Mouse (Mus musculus): ENCODE results near the gene Gpr158. TPM values are rescaled to one million over a fixed set of nuclear protein-coding genes. Genes with fewer than 3 reads are reported as not detected.
"Not testable (repeated sequence)": the region's sequence is repeated elsewhere in the genome, so short reads cannot be mapped to it uniquely, and the experiment has no call there.

The Gpr158 gene
- total RNA-seq (2021): 10 to 100 TPM; 61.5 to 69.6 TPM

GRCm38 (mm10) chr2:21367345-21368111 is at the start of gene Gpr158:
Gpr158 (plus strand) TSS chr2:21367542.
- DNase-seq (ENCODE audit: extremely low spot score in 1 of 2, low spot score in 2 of 2): peak; percentile 89 to 92
- intact Hi-C loops (cut with DNase I): loop anchor here (5.0 to 10.0 kb wide), 3 partner anchors 85 to 540 kb away; no protein-coding TSS in a partner anchor

- peak; percentile 24 to 48 for DNase-seq (ENCODE audit: extremely low spot score in 1 of 2, low spot score in 2 of 2)
- intact Hi-C loops (cut with DNase I): no loop called here
These were observed 23.5 kb upstream of the Gpr158 start for GRCm38 (mm10) chr2:21343821-21344220.

GRCm38 (mm10) chr2:21368351-21369170 is 1.2 kb downstream of the Gpr158 start:
- intact Hi-C loops (cut with DNase I): loop anchor here (5.0 to 10.0 kb wide), 3 partner anchors 86 to 539 kb away; no protein-coding TSS in a partner anchor
- peak; percentile 9 to 40 for DNase-seq (ENCODE audit: extremely low spot score in 1 of 2, low spot score in 2 of 2)

DNA sequence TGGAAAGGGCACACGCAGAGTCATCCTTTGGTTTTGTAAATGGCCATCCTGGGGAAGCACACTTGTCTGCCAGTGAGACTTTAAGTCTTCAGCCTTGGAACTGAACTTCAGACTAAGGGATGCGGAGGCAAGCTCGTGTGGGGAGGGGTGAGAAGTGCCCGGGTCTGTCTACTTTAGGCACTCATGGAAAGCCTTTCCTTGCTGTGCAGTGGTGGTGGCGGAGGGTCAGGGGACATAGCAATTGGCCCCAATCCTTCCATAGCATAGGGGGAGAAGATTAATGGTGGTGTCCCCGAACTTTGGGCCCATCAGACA is 1.8 kb downstream of the Gpr158 start:
- no peak for DNase-seq (ENCODE audit: extremely low spot score in 1 of 2, low spot score in 2 of 2)
- intact Hi-C loops (cut with DNase I): loop anchor here (5.0 to 10.0 kb wide), 3 partner anchors 87 to 538 kb away; no protein-coding TSS in a partner anchor

GRCm38 (mm10) chr2:21369556-21369955 is 2.2 kb downstream of the Gpr158 start:
- intact Hi-C loops (cut with DNase I): loop anchor here (5.0 to 10.0 kb wide), 3 partner anchors 87 to 538 kb away; no protein-coding TSS in a partner anchor
- peak; percentile 8 to 19 for DNase-seq (ENCODE audit: extremely low spot score in 1 of 2, low spot score in 2 of 2)

- DNase-seq (ENCODE audit: extremely low spot score in 1 of 2, low spot score in 2 of 2): peak in 1 of 2 experiments; percentile 26
- intact Hi-C loops (cut with DNase I): no loop called here
These were observed 12.2 kb downstream of the Gpr158 start for GRCm38 (mm10) chr2:21379516-21379915.

GRCm38 (mm10) chr2:21392727-21393126 is 25.4 kb downstream of the Gpr158 start:
- no peak for DNase-seq (ENCODE audit: extremely low spot score in 1 of 2, low spot score in 2 of 2)
- intact Hi-C loops (cut with DNase I): no loop called here

DNA sequence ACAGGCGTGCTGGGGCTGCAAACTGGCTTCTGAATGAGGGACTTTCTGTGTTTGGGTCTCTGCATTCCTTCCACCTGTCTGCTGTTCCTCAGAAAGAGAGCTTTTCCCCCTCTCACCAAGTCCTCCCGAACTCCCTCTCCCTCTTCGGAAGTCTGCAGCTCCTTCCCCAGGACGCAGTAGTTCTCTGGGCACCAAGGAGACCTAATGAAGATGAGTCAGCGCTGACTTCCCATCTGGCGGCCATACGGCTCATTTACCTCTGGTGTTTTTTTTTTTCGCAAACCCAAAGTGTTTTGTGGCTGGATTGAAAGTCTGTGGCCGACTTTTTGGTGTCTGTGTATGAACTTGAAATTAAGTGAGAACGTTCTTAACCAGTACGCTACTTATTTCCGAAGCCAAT is 30.0 kb downstream of the Gpr158 start:
- no peak for DNase-seq (ENCODE audit: extremely low spot score in 1 of 2, low spot score in 2 of 2)
- intact Hi-C loops (cut with DNase I): no loop called here

DNA sequence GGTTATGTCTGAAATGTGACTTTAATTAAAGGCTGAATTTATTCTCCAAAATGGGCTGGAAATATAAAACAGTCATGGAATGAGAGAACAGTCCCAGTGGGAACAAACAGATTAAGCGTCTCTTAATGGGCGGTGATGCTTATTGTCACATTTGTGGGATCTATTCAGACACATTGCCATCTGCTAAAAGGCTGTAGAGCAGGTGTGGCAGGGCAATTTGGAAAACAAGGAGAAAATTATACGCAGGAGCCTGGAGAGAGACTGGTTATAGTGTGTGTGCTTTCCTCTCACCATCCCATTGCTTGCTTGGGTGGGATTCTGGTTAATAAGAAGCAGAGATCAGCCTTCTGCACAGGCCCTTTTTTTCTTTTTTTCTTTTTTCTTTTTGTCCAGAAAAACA is 32.3 kb downstream of the Gpr158 start:
- intact Hi-C loops (cut with DNase I): no loop called here
- DNase-seq (ENCODE audit: extremely low spot score in 1 of 2, low spot score in 2 of 2): no peak

GRCm38 (mm10) chr2:21405617-21406016 is 38.3 kb downstream of the Gpr158 start:
- intact Hi-C loops (cut with DNase I): no loop called here
- no peak for DNase-seq (ENCODE audit: extremely low spot score in 1 of 2, low spot score in 2 of 2)

DNA sequence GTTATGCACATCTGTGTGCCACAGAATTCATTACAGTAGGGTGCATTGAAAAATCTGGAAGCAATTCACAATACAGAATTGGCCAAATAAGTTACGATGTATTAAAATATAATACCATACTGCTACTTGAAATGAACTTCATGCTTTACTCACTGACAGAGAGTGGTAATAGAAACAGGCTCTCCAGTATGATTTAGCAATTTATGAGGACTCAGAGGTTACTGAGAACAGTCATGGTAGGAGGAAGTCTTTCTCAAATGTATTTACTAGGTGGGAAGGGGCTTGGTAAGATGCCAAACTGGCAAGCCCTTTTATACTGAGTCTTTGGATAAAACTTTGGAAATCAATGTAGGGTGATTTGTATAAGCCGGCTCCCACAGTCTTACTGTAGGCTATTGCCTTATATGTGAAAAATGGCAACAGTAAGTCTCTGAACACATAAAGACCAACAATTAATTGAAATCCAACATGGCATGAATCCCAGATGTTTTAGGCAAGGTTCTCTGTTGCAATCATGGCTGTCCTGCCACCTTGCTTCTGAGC is 40.2 kb downstream of the Gpr158 start:
- no peak for DNase-seq (ENCODE audit: extremely low spot score in 1 of 2, low spot score in 2 of 2)
- intact Hi-C loops (cut with DNase I): no loop called here

GRCm38 (mm10) chr2:21408821-21409220 is 41.5 kb downstream of the Gpr158 start:
- DNase-seq (ENCODE audit: extremely low spot score in 1 of 2, low spot score in 2 of 2): no peak
- intact Hi-C loops (cut with DNase I): no loop called here

DNA sequence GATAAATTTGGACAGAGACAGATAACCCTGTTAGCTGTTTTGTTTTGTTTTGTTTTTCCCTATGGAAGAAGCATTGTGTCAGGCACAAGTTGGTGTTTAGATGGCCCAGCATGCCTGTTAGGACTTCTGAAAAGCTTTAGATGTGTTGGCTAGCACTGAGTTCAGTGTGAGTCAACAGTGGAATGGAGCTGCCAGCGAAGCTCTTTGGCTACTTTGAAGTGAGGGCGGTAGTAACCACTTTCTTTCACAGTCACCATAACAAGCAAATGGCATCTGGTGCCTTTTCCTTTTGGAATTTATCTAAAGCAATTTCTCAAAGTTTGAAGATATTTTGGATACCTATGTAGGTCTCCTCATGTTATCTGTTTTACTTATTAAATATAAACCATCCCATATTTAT is 62.9 kb downstream of the Gpr158 start:
- DNase-seq (ENCODE audit: extremely low spot score in 1 of 2, low spot score in 2 of 2): no peak

GRCm38 (mm10) chr2:21431182-21431581 is 63.8 kb downstream of the Gpr158 start:
- intact Hi-C loops (cut with DNase I): no loop called here
- DNase-seq (ENCODE audit: extremely low spot score in 1 of 2, low spot score in 2 of 2): no peak

More for the DNA sequence above, 62.9 kb downstream of the Gpr158 start:
- intact Hi-C loops (cut with DNase I): no loop called here

GRCm38 (mm10) chr2:21439626-21440025 is 72.3 kb downstream of the Gpr158 start:
- no peak for DNase-seq (ENCODE audit: extremely low spot score in 1 of 2, low spot score in 2 of 2)
- intact Hi-C loops (cut with DNase I): no loop called here

- intact Hi-C loops (cut with DNase I); DNase-seq (ENCODE audit: extremely low spot score in 1 of 2, low spot score in 2 of 2): not testable (repeated sequence)
These were observed 93.3 kb downstream of the Gpr158 start for GRCm38 (mm10) chr2:21460606-21461005.

GRCm38 (mm10) chr2:21474957-21475356 is 107.6 kb downstream of the Gpr158 start:
- intact Hi-C loops (cut with DNase I): no loop called here
- no peak for DNase-seq (ENCODE audit: extremely low spot score in 1 of 2, low spot score in 2 of 2)

DNA sequence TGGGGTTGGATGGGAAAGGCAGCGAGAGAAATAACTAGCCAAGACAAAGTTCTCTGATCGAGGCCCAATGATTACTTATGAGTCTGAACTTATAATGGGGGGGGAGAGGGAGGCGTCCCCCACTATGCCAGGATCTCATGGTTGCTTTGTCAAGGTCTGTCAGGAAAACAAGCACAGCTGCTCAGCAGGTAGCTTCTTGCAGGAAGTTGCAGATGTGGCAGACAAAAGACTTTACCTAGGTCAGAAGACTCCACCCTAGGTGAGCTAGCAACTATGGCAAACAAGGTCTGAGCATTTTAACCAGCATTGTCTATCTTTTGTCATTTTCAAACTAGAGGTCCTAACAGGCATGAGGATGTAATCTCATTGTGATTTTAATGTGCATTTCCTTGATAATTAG is 129.5 kb downstream of the Gpr158 start:
- intact Hi-C loops (cut with DNase I): no loop called here
- no peak for DNase-seq (ENCODE audit: extremely low spot score in 1 of 2, low spot score in 2 of 2)

DNA sequence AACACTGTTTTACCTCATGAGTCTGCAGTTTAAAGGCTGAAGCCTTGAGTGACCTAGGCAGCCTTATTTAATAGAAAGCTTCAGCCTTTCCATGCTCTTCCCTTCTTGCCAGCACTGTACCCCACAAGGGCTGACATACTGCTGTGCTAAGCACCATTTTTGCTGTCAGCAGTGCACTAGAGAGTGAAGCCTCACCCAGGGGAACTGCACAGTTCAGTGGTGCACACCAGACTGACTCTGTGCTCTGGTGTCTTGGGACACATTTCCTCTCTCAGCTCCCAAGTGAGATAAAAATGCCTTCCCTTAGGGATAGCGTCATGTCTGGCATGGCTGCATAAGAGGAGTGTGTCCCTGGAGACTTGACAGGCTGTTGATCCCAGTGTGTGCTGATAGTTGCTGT is 130.6 kb downstream of the Gpr158 start:
- DNase-seq (ENCODE audit: extremely low spot score in 1 of 2, low spot score in 2 of 2): no peak
- intact Hi-C loops (cut with DNase I): no loop called here

GRCm38 (mm10) chr2:21499399-21499798 is 132.1 kb downstream of the Gpr158 start:
- DNase-seq (ENCODE audit: extremely low spot score in 1 of 2, low spot score in 2 of 2): no peak
- intact Hi-C loops (cut with DNase I): no loop called here

Measured in left cerebral cortex, postnatal 10 days (tissue).